Mouse (Mus musculus): ENCODE measurements around the gene Rfx3. TPM values are rescaled to one million over a fixed set of nuclear protein-coding genes. Genes with fewer than 3 reads are reported as not detected.
A peak's percentile ranks its signal among the peaks of the same experiment; 100 is the strongest.

The Rfx3 gene
- 26.0 and 26.2 TPM in 2 replicates for polyA plus RNA-seq (2015; fragmentation: Nextera tagmentation; extraction: Ambion mirVana)

GRCm38 (mm10) chr19:28010471-28011395 lies at the start of gene Rfx3:
Gene Rfx3 (minus strand): TSS chr19:28011166.
- Histone ChIP-seq H3K4me3 (peak within 1 kb of the TSS; percentile 98), H3K9me3 (no peaks in the 10 kb centered on the region), H3K4me1 (replicated peaks) (peaks cover 12% of the 10 kb centered on the region), H3K27ac (replicated peaks) (peak within 1 kb of the TSS; percentile 100), H3K9ac (peak within 1 kb of the TSS; percentile 97), H3K36me3 (no peaks in the 10 kb centered on the region), H3K4me2 (peak within 1 kb of the TSS; percentile 61), H3K27me3 (no peaks in the 10 kb centered on the region)
- peak; percentile 91 for ATAC-seq (ENCODE audit: low FRiP score, low read depth)
- under 1% methylated on average over 62 of the region's 78 CpGs for WGBS

- Histone ChIP-seq H3K27ac (replicated peaks) (no peak overlapping the region), H3K4me2 (no peak overlapping the region), H3K36me3 (no peaks in the 10 kb centered on the region), H3K4me1 (replicated peaks) (no peaks in the 10 kb centered on the region), H3K9me3 (no peaks in the 10 kb centered on the region), H3K4me3 (no peak overlapping the region), H3K27me3 (no peaks in the 10 kb centered on the region), H3K9ac (no peak overlapping the region)
- WGBS, result 79% methylated on average over 1 of the region's 1 CpGs
- ATAC-seq (ENCODE audit: low FRiP score, low read depth), result no peak
These were observed 41.1 kb upstream of the Rfx3 start for GRCm38 (mm10) chr19:28052058-28052457.

DNA sequence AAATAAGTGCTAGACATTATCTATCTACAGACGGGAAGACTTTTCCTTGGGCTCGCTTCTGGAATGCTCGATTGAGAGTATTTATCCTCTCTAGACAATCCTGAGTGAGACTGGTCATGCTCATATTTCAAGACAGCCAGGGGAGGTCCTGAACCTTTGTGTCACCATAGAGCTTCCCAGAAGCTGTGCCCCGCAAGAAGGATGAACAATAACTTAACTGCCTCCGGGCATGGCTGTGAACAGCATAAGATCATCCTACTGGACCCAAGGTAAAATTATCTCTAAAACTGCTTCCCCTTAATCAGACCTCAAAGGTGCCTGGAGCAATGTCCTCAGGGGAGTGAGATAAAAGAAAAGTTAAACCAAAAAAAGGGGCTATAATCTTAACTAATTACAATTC lies 40.6 kb upstream of the Rfx3 start:
- H3K4me2 ChIP-seq, result no peak overlapping the region
- WGBS, result 91% methylated on average over 5 of the region's 5 CpGs
- no peaks in the 10 kb centered on the region for H3K9me3 ChIP-seq
- no peak overlapping the region for H3K9ac ChIP-seq
- no peak for ATAC-seq (ENCODE audit: low FRiP score, low read depth)
- H3K4me3 ChIP-seq, result no peak overlapping the region
- H3K27me3 ChIP-seq, result no peaks in the 10 kb centered on the region
- no peaks in the 10 kb centered on the region for H3K36me3 ChIP-seq
- no peaks in the 10 kb centered on the region for H3K4me1 ChIP-seq (replicated peaks)
- H3K27ac ChIP-seq (replicated peaks), result no peak overlapping the region

DNA sequence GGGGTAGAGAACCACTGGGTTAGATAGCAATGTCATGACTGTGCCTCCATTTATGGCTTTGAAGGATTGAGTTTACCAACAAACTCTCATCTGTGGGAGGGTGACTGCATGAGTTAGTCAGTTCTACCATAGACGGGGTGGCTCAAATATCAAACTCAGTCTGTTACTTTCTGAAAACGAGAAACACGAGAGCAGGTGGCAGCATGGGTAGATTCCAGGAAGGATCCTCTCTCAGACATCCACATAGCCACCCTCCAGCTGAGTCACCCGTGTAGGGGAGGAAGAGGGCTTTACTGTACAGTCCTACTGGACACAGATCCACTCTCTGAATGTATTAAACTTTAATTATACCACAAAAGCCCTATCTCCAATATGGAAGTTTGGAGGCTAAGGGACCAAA lies 38.3 kb upstream of the Rfx3 start:
- H3K27me3 ChIP-seq, result no peaks in the 10 kb centered on the region
- no peak overlapping the region for H3K27ac ChIP-seq (replicated peaks)
- H3K4me1 ChIP-seq (replicated peaks), result no peaks in the 10 kb centered on the region
- no peak overlapping the region for H3K4me2 ChIP-seq
- no peaks in the 10 kb centered on the region for H3K36me3 ChIP-seq
- H3K4me3 ChIP-seq, result no peak overlapping the region
- no peak overlapping the region for H3K9ac ChIP-seq
- H3K9me3 ChIP-seq, result no peaks in the 10 kb centered on the region
- ATAC-seq (ENCODE audit: low FRiP score, low read depth), result no peak
- WGBS, result 86% methylated on average over 4 of the region's 4 CpGs

DNA sequence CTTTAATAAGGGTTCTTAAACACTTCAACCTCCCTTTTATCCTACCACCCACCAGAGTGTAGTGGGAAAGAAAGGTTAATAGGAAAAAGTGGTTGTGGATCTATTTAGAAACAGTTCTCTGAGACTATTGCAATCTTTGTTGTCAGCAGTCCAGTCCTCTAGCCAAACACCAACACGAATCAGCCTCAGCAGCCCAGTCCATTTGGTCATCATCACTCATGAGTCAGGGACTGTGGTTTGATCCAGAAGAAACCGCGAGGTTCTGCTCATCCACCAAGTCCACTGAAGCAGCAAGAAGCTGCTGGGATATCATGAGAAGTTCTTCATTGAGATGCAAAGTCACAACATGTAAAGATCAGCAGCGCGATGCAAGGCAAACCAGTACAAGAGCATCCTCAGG lies 35.8 kb upstream of the Rfx3 start:
- Histone ChIP-seq H3K4me1 (replicated peaks) (no peaks in the 10 kb centered on the region), H3K9me3 (no peaks in the 10 kb centered on the region), H3K36me3 (no peaks in the 10 kb centered on the region), H3K9ac (no peak overlapping the region), H3K4me3 (no peak overlapping the region), H3K27ac (replicated peaks) (no peak overlapping the region), H3K4me2 (no peak overlapping the region), H3K27me3 (no peaks in the 10 kb centered on the region)
- no peak for ATAC-seq (ENCODE audit: low FRiP score, low read depth)
- WGBS, result 92% methylated on average over 5 of the region's 5 CpGs

GRCm38 (mm10) chr19:28044950-28045349 lies 34.0 kb upstream of the Rfx3 start:
- 87% methylated on average over 5 of the region's 5 CpGs for WGBS
- Histone ChIP-seq H3K9ac (no peak overlapping the region), H3K27ac (replicated peaks) (no peak overlapping the region), H3K4me3 (no peak overlapping the region), H3K4me2 (no peak overlapping the region), H3K9me3 (no peaks in the 10 kb centered on the region), H3K4me1 (replicated peaks) (no peaks in the 10 kb centered on the region), H3K36me3 (no peaks in the 10 kb centered on the region), H3K27me3 (no peaks in the 10 kb centered on the region)
- no peak for ATAC-seq (ENCODE audit: low FRiP score, low read depth)

GRCm38 (mm10) chr19:28011718-28012499 lies 943 bp upstream of the Rfx3 start:
- Histone ChIP-seq H3K27ac (replicated peaks) (peak overlapping the region; percentile 100), H3K4me3 (peak overlapping the region; percentile 98), H3K36me3 (no peaks in the 10 kb centered on the region), H3K9ac (peak overlapping the region; percentile 96), H3K9me3 (no peaks in the 10 kb centered on the region), H3K4me1 (replicated peaks) (peaks cover 12% of the 10 kb centered on the region), H3K27me3 (no peaks in the 10 kb centered on the region), H3K4me2 (peak overlapping the region; percentile 61)
- WGBS, result under 1% methylated on average over 52 of the region's 52 CpGs
- ATAC-seq (ENCODE audit: low FRiP score, low read depth), result peak; percentile 74

DNA sequence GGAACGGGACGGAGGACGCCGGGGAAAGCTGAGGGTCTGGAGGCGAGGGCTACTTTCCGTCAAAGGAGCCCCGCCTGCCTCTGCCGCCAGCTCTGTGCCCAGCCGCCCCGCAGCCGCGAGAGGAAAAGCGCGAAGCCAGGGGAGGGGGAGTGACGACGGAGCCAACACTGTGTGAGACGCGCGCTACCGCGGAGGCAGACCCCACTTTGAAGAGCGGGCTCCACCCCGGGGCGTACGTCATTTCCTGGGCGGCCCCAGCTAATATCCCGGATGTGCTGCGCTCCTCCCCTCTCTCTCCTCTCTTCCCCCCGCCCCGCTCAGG lies 391 bp upstream of the Rfx3 start:
- 0% methylated on average over 27 of the region's 30 CpGs for WGBS
- peak; percentile 99 for ATAC-seq (ENCODE audit: low FRiP score, low read depth)
- H3K9me3 ChIP-seq, result no peaks in the 10 kb centered on the region

DNA sequence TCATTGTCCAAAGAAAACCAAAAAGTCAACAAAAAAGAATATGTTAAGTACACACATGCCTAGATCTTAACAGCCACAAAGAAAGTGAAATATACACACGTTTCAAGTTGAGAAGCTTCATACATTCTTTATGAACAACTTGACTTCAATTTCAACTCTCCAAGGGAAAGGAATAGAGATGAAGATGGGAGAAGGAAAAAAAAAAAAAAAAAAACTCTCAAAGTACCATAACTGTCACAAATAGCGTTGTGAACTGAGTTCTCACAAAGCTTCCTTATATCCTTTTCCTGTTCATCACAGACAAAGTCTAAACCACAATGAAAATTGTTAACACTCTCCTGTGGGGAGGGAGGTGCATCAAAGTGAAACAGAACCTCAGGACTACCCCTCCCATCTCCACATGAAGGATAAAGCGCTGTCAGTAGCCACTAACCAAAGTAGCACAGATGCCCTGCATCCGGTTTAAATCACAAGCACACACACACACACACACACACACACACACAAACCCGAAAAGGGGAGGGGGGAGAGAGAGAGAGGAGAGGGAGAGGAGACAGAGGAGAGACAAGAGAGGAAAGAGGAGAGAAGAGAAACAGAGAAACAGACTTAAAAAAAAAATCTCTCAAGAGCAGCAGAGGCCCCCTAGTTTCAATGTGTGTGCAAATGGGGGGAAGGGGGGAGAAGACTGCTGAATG lies 1.2 kb downstream of the Rfx3 start:
- H3K4me1 ChIP-seq (replicated peaks), result peaks cover 12% of the 10 kb centered on the region
- no peak for ATAC-seq (ENCODE audit: low FRiP score, low read depth)
- 0% methylated on average over 5 of the region's 5 CpGs for WGBS
- peak overlapping the region; percentile 97 for H3K9ac ChIP-seq
- peak overlapping the region; percentile 98 for H3K4me3 ChIP-seq
- no peaks in the 10 kb centered on the region for H3K36me3 ChIP-seq
- H3K4me2 ChIP-seq, result peak overlapping the region; percentile 61
- H3K27me3 ChIP-seq, result no peaks in the 10 kb centered on the region
- peak overlapping the region; percentile 100 for H3K27ac ChIP-seq (replicated peaks)
- H3K9me3 ChIP-seq, result no peaks in the 10 kb centered on the region

More for the DNA sequence above, 391 bp upstream of the Rfx3 start:
- no peaks in the 10 kb centered on the region for H3K36me3 ChIP-seq
- peak overlapping the region; percentile 100 for H3K27ac ChIP-seq (replicated peaks)
- H3K4me3 ChIP-seq, result peak overlapping the region; percentile 98
- H3K9ac ChIP-seq, result peak overlapping the region; percentile 85
- no peaks in the 10 kb centered on the region for H3K27me3 ChIP-seq
- peak overlapping the region; percentile 61 for H3K4me2 ChIP-seq
- peaks cover 12% of the 10 kb centered on the region for H3K4me1 ChIP-seq (replicated peaks)

DNA sequence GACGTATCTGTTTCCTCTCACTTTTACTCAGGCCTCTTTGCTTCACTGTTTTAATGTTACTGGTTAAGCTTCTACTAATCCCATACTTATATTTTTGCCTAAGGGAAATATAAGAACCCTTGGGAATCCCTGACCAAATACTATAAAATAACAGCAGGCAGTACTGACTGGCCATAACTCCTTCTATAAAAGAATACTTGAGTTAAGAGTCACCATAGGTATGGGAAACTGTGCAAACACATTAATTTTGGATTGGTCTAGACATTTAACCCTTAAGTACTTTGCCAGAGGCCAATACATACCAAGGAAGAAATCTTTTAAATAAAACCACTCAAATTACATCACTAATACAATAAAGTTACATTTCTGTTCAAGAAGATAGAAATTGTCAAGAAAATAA lies 6.8 kb downstream of the Rfx3 start:
- 0 out of 2 replicates have a peak, but pooled peaks cover 3% of the 10 kb centered on the region for H3K4me1 ChIP-seq (replicated peaks)
- H3K4me2 ChIP-seq, result no peak overlapping the region
- WGBS, result 46% methylated on average over 1 of the region's 1 CpGs
- H3K9me3 ChIP-seq, result no peaks in the 10 kb centered on the region
- no peak overlapping the region for H3K9ac ChIP-seq
- no peaks in the 10 kb centered on the region for H3K36me3 ChIP-seq
- H3K27ac ChIP-seq (replicated peaks), result no peak overlapping the region
- no peak overlapping the region for H3K4me3 ChIP-seq
- ATAC-seq (ENCODE audit: low FRiP score, low read depth), result no peak
- H3K27me3 ChIP-seq, result no peaks in the 10 kb centered on the region

- no peak for ATAC-seq (ENCODE audit: low FRiP score, low read depth)
These were observed 7.5 kb downstream of the Rfx3 start for GRCm38 (mm10) chr19:28003474-28003873.

More at GRCm38 (mm10) chr19:28003474-28003873, 7.5 kb downstream of the Rfx3 start:
- Histone ChIP-seq H3K4me1 (replicated peaks) (0 out of 2 replicates have a peak, but pooled peaks cover 3% of the 10 kb centered on the region), H3K9ac (no peak overlapping the region), H3K27me3 (no peaks in the 10 kb centered on the region), H3K4me2 (no peak overlapping the region), H3K27ac (replicated peaks) (no peak overlapping the region), H3K36me3 (no peaks in the 10 kb centered on the region), H3K9me3 (no peaks in the 10 kb centered on the region), H3K4me3 (no peak overlapping the region)
- WGBS, result 72% methylated on average over 1 of the region's 1 CpGs
